Mouse (Mus musculus) heart, postnatal 0 days (tissue): ENCODE measurements at regions not wholly inside any gene's neighbourhood (a gene's known extent, or its start where the extent isn't known, plus 50 kb on each side); places are given as distances from the start of the nearest gene placed in this dataset.

Experiments used
- CTCF ChIP-seq: IDR thresholded peaks from 2 replicates; pipeline ENCODE4 v1.5.1; 2016; ENCODE audit warnings: antibody characterized with exemption, control low read depth, low read depth
- EP300 ChIP-seq: IDR thresholded peaks from 2 replicates; pipeline ENCODE4 v1.6.1; 2016; ENCODE audit warnings: antibody characterized with exemption, low read depth

DNA sequence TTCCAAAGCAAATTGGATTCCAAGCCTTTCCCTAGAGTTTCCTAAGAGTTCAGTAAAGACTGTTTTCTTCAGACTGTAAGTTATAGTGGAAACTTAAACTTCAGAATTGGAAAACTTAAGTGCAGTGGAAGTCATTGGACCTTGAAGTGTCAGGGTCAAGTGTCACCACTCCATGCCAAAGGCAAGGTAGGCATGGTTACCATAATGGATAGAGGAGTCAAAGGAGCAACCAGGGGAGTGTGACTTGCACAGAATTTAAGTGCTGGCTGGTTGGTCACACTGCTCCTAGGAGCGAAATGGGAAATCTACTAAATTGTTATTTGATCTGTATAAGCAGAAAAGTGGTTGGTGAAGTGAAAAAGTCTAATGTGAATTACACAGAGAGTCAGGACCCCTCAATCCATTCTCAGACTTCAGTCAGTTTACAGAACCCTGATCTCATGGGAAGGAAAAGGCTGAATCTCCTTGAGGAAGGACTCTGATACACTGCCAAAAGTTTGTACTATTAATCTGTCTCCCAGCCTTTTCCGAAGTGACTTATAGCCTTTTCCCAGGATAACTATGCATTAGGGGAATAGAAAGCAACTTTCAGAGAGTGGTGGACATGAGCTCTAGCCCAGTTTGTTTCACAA, 320.5 kb downstream of the Dio2 start:
- no peak for TF ChIP-seq CTCF
- TF ChIP-seq EP300 = no peak
